ENCODE assay signal across 26 mouse cellular contexts in the genomic region with DNA sequence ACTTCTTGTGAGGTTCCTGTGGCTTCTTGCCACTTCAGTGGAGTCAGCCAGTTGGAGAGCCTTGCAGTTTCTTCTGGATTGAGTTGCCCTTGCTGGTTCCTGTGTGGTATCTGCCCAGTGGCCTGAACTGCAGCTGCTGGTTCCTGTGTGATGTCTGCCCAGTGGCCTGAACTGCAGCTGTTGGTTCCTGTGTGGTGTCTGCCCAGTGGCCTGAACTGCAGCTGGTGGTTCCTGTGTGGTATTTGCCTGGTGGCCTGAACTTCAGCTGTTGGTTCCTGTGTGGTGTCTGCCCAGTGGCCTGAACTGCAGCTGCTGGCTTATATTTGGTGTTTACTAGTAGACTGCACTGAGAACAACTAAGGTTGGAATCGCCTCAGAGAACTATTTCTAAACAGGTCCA. TPM values are rescaled to one million over a fixed set of nuclear protein-coding genes. Genes with fewer than 3 reads are reported as not detected.
DNase-seq lines count a peak whose midpoint lies in the region; ATAC-seq and TF ChIP-seq lines count a peak whose summit lies in the region.
"Had no signal": no experiment of that assay in that cellular context is flagged by ENCODE, and none has a peak within 500 bp of the region (broad histone marks: within the 10 kb centered on the region; RNA-seq: fewer than 3 reads in every experiment).

No protein-coding gene starts in this region.

- no peaks in the 10 kb centered on the region for H3K27me3 ChIP-seq in lung, postnatal 0 days (replicated peaks; ENCODE audit: insufficient read depth, low read length)
- no peaks in the 10 kb centered on the region for H3K27me3 ChIP-seq in myocyte (ENCODE audit: control insufficient read depth, insufficient read depth, insufficient read length)

- peak; percentile 3 for DNase-seq in lung, postnatal 0 days (ENCODE audit: low spot score)
- no peak for DNase-seq in lung, postnatal 25 days (ENCODE audit: low spot score)
- DNase-seq in 416B (ENCODE audit: low read depth) (peak; percentile 33), A20 (ENCODE audit: low read depth, low spot score) (peak; percentile 21)
- DNase-seq in cerebellum, postnatal 36 days = no peak
- DNase-seq in heart, adult 18-20 months = no peak
- DNase-seq in left cerebral cortex, postnatal 25 days (ENCODE audit: low spot score in 2 of 2) = no peak
- DNase-seq: adrenal gland, adult 2 months; adrenal gland, adult 8-10 months; adrenal gland, postnatal 10 days; adrenal gland, postnatal 14 days; adrenal gland, postnatal 25 days; adrenal gland, postnatal 36 days; B cell, adult 2 months; cerebellum, adult 11 months; cerebellum, adult 11-12 months; cerebellum, adult 18-20 months; cerebellum, adult 2 months had no signal

- TF ChIP-seq CTCF in lung, postnatal 0 days (IDR thresholded peaks at IDR 0.05) = no peak

- H3K4me1 ChIP-seq in lung, postnatal 0 days (ENCODE audit: insufficient read depth, low read depth, low read length) = no peaks in the 10 kb centered on the region

- no peak for TF ChIP-seq POLR2A in myocyte (IDR thresholded peaks at IDR 0.05; ENCODE audit: insufficient read length, low read depth)

- no peaks in the 10 kb centered on the region for H3K9me3 ChIP-seq in lung, postnatal 0 days (ENCODE audit: low read length)
- H3K9me3 ChIP-seq: G1E had no signal

- H3K79me2 ChIP-seq in myocyte (ENCODE audit: control insufficient read depth, insufficient read depth) = no peaks in the 10 kb centered on the region

- H3K36me3 ChIP-seq in lung, postnatal 0 days (ENCODE audit: insufficient read depth, low read length) = no peaks in the 10 kb centered on the region
- no peaks in the 10 kb centered on the region for H3K36me3 ChIP-seq in myocyte (ENCODE audit: control insufficient read depth, insufficient read depth)
- H3K36me3 ChIP-seq: G1E had no signal

- WGBS in lung, postnatal 0 days = 83% methylated on average over 1 of the region's 1 CpGs

- ATAC-seq in lung, postnatal 0 days = no peak
- ATAC-seq: activated CD4-positive, CD25-positive, alpha-beta regulatory T cell, adult 4 months; CD4-positive, CD25-positive, alpha-beta regulatory T cell, adult 4 months; Patski had no signal

- no peak overlapping the region for H3K9ac ChIP-seq in lung, postnatal 0 days (replicated peaks; ENCODE audit: low read depth)

- H3ac ChIP-seq in myocyte (ENCODE audit: control insufficient read depth, insufficient read length) = no peak overlapping the region

- H3K4me2 ChIP-seq in lung, postnatal 0 days (replicated peaks; ENCODE audit: low read depth, low read length) = no peak overlapping the region
- H3K4me2 ChIP-seq in myocyte (ENCODE audit: low read depth) = no peak overlapping the region

- H3K4me3 ChIP-seq in lung, postnatal 0 days (ENCODE audit: low read depth, low read length) = no peak overlapping the region
- no peak overlapping the region for H3K4me3 ChIP-seq in myocyte

- no peak overlapping the region for H3K27ac ChIP-seq in lung, postnatal 0 days (ENCODE audit: low read length)

- TF ChIP-seq EP300 in lung, postnatal 0 days (IDR thresholded peaks at IDR 0.05) = no peak

- intact Hi-C loops in left cerebral cortex, postnatal 25 days (cut with DNase I) = no loop called here

TF ChIP-seq in myocyte, 11 proteins besides CTCF, POLR2A, EP300 and RAD21:
- TF ChIP-seq USF1 (IDR thresholded peaks at IDR 0.05; ENCODE audit: low read depth) = no peak
- TF ChIP-seq MYOG (IDR thresholded peaks at IDR 0.05; ENCODE audit: control insufficient read depth in 1 of 3, insufficient read depth in 1 of 3, insufficient read length in 2 of 3, low read depth in 2 of 3) = peak in 2 of 3 experiments; percentile 60 to 65
- no peak for TF ChIP-seq CEBPB (IDR thresholded peaks at IDR 0.05; ENCODE audit: insufficient read depth, poor library complexity, severe bottlenecking)
- peak in 2 of 3 experiments; percentile 50 to 53 for TF ChIP-seq MYOD1 (IDR thresholded peaks at IDR 0.05; ENCODE audit: control insufficient read depth in 1 of 3, insufficient read length in 2 of 3, low read depth in 2 of 3)

RNA-seq across cellular contexts. Expression of gene Slc47a1, which starts 37.3 kb away (rescaled TPM):
- polyA plus RNA-seq in lung, postnatal 0 days (2015; fragmentation: Nextera tagmentation; extraction: Ambion mirVana) = 2.9 and 3.0 TPM in 2 replicates
- polyA plus RNA-seq in myocyte (2012; fragmentation: generic; extraction: Trizol) = 0.05 TPM
- 10 to 100 TPM; 23.6 to 26.1 TPM for total RNA-seq in heart, adult 18-20 months (2021)
- 1 to 10 TPM; 1.7 to 2.6 TPM for total RNA-seq in left cerebral cortex, postnatal 25 days (2021)
- polyA plus RNA-seq: activated CD4-positive, CD25-positive, alpha-beta regulatory T cell, adult 4 months; CD4-positive, CD25-positive, alpha-beta regulatory T cell, adult 4 months; G1E had no signal

RNA-seq across cellular contexts. Expression of gene Rnf112, which starts 38.5 kb away (rescaled TPM):
- polyA plus RNA-seq in lung, postnatal 0 days (2015; fragmentation: Nextera tagmentation; extraction: Ambion mirVana) = 0.24 and 0.32 TPM in 2 replicates
- not detected for polyA plus RNA-seq in myocyte (2012; fragmentation: generic; extraction: Trizol)
- under 1 TPM in 1 of 2 experiments, not detected in 1; 0.15 TPM for total RNA-seq in heart, adult 18-20 months (2021)
- 100 to 1,000 TPM; 296 to 321 TPM for total RNA-seq in left cerebral cortex, postnatal 25 days (2021)
- total RNA-seq: CH12.LX, MEL had no signal
- polyA plus RNA-seq: activated CD4-positive, CD25-positive, alpha-beta regulatory T cell, adult 4 months; C2C12; CD4-positive, CD25-positive, alpha-beta regulatory T cell, adult 4 months; G1E; Patski had no signal

Comparison
In these comparisons a context has a peak if more than half of its experiments do, and no peak if none do; other contexts are left out.
1. DNase-seq: peak in lung, postnatal 0 days (single experiment), 416B (single experiment) and A20 (single experiment); none in lung, postnatal 25 days (single experiment), cerebellum, postnatal 36 days (0 of 2), heart, adult 18-20 months (0 of 2) and left cerebral cortex, postnatal 25 days (0 of 2).
2. RNA of gene Slc47a1, which starts 37.3 kb away (total RNA-seq): 23.6 to 26.1 TPM in heart, adult 18-20 months; 1.7 to 2.6 TPM in left cerebral cortex, postnatal 25 days; every median in the first group is over 4 times any median in the second.
3. RNA of gene Rnf112, which starts 38.5 kb away (total RNA-seq): 296 to 321 TPM in left cerebral cortex, postnatal 25 days; 0.15 TPM in heart, adult 18-20 months; every median in the first group is over 100 times any median in the second.